ENCODE assay signal across 9 mouse cellular contexts in the genomic region with DNA sequence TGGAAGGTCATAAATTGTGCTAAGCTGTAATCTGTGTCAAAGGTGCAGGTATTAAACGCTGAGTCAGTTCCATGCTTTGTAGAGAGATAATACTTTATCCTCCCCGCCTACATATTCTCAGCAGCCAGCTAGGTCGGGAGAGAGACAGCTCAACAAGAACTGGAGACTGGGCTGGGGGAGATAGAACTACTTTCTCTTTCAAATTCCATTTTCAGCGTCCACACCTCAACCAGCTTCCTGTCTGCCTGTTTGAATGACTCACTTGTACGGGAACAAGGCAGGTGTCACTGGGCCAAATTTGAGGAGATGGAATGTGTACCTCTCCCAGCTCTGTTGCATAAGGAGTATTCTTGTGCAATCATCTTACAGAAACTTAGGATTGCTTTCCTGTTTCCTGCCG.
DNase-seq lines count a peak whose midpoint lies in the region; ATAC-seq and TF ChIP-seq lines count a peak whose summit lies in the region.
"Had no signal": no experiment of that assay in that cellular context is flagged by ENCODE, and none has a peak within 500 bp of the region (broad histone marks: within the 10 kb centered on the region; RNA-seq: fewer than 3 reads in every experiment).

No protein-coding gene starts in this region.

- no peaks in the 10 kb centered on the region for H3K9me3 ChIP-seq in heart, postnatal 0 days (replicated peaks; ENCODE audit: control insufficient read depth, low read length)
- H3K9me3 ChIP-seq in megakaryocyte, embryonic 14.5 days, result peaks cover 13% of the 10 kb centered on the region
- no peaks in the 10 kb centered on the region for H3K9me3 ChIP-seq in limb, embryonic 10.5 days (replicated peaks)
- no peaks in the 10 kb centered on the region for H3K9me3 ChIP-seq in hindbrain, postnatal 0 days (ENCODE audit: low read length)
- H3K9me3 ChIP-seq: midbrain, embryonic 12.5 days had no signal

- H3K36me3 ChIP-seq in heart, postnatal 0 days (replicated peaks; ENCODE audit: control insufficient read depth, insufficient read depth, low read length), result no peaks in the 10 kb centered on the region
- H3K36me3 ChIP-seq in megakaryocyte, embryonic 14.5 days (replicated peaks; ENCODE audit: low read length), result no peaks in the 10 kb centered on the region
- no peaks in the 10 kb centered on the region for H3K36me3 ChIP-seq in limb, embryonic 10.5 days
- H3K36me3 ChIP-seq in hindbrain, postnatal 0 days (ENCODE audit: insufficient read depth, low read length), result no peaks in the 10 kb centered on the region
- H3K36me3 ChIP-seq: midbrain, embryonic 12.5 days had no signal

- no peaks in the 10 kb centered on the region for H3K27me3 ChIP-seq in heart, postnatal 0 days (ENCODE audit: control insufficient read depth, insufficient read depth, low read length)
- H3K27me3 ChIP-seq in megakaryocyte, embryonic 14.5 days (replicated peaks), result no peaks in the 10 kb centered on the region
- peaks cover 37% of the 10 kb centered on the region; the same call in 1 of the 2 replicates for H3K27me3 ChIP-seq in limb, embryonic 10.5 days (ENCODE audit: low read depth, poor library complexity, severe bottlenecking)
- H3K27me3 ChIP-seq in hindbrain, postnatal 0 days (ENCODE audit: insufficient read depth, low read length), result no peaks in the 10 kb centered on the region
- H3K27me3 ChIP-seq: midbrain, embryonic 12.5 days had no signal

- peak; percentile 17 for DNase-seq in kidney, postnatal 14 days
- DNase-seq in kidney, adult 11 months, result no peak
- DNase-seq in ZHBTc4 (ENCODE audit: low read depth, low spot score), result peak; percentile 23
- DNase-seq in heart, postnatal 0 days (ENCODE audit: low spot score), result peak; percentile 39
- DNase-seq in limb, embryonic 10.5 days (ENCODE audit: low spot score), result no peak
- DNase-seq in hindbrain, postnatal 0 days (ENCODE audit: low spot score), result no peak

- 7% methylated on average over 6 of the region's 6 CpGs for WGBS in heart, postnatal 0 days
- 72% methylated on average over 6 of the region's 6 CpGs for WGBS in limb, embryonic 10.5 days
- WGBS in hindbrain, postnatal 0 days, result 57% methylated on average over 6 of the region's 6 CpGs

- H3K4me3 ChIP-seq in heart, postnatal 0 days (ENCODE audit: low read depth, low read length), result peak overlapping the region; percentile 10
- peak overlapping the region; percentile 56 for H3K4me3 ChIP-seq in megakaryocyte, embryonic 14.5 days (replicated peaks)
- H3K4me3 ChIP-seq in limb, embryonic 10.5 days, result no peak overlapping the region
- no peak overlapping the region for H3K4me3 ChIP-seq in hindbrain, postnatal 0 days (ENCODE audit: low read length)
- H3K4me3 ChIP-seq: midbrain, embryonic 12.5 days had no signal

- H3K27ac ChIP-seq in heart, postnatal 0 days (ENCODE audit: low read depth), result peak overlapping the region; percentile 27
- no peak overlapping the region for H3K27ac ChIP-seq in limb, embryonic 10.5 days
- H3K27ac ChIP-seq in hindbrain, postnatal 0 days, result no peak overlapping the region
- H3K27ac ChIP-seq: midbrain, embryonic 12.5 days had no signal

- H3K4me2 ChIP-seq in heart, postnatal 0 days (ENCODE audit: low read depth, low read length), result peak overlapping the region; percentile 48
- H3K4me2 ChIP-seq in hindbrain, postnatal 0 days (ENCODE audit: low read depth, low read length), result no peak overlapping the region
- H3K4me2 ChIP-seq: midbrain, embryonic 12.5 days had no signal

- no peak for TF ChIP-seq EP300 in heart, postnatal 0 days (IDR thresholded peaks at IDR 0.05; ENCODE audit: low read depth)

- peaks cover 16% of the 10 kb centered on the region for H3K4me1 ChIP-seq in heart, postnatal 0 days (ENCODE audit: control insufficient read depth, insufficient read depth)
- no peaks in the 10 kb centered on the region for H3K4me1 ChIP-seq in megakaryocyte, embryonic 14.5 days
- peaks cover 23% of the 10 kb centered on the region for H3K4me1 ChIP-seq in limb, embryonic 10.5 days
- no peaks in the 10 kb centered on the region for H3K4me1 ChIP-seq in hindbrain, postnatal 0 days (ENCODE audit: insufficient read depth, low read length)

- H3K9ac ChIP-seq in heart, postnatal 0 days (replicated peaks; ENCODE audit: low read depth, low read length), result 0 out of 2 replicates have a peak overlapping the region, but pooled peaks have one; percentile 7
- H3K9ac ChIP-seq in hindbrain, postnatal 0 days (replicated peaks; ENCODE audit: low read length), result no peak overlapping the region
- H3K9ac ChIP-seq: midbrain, embryonic 12.5 days had no signal

- peak; percentile 18; the same call in 1 of the 2 replicates for ATAC-seq in heart, postnatal 0 days (ENCODE audit: insufficient read depth, low read depth)
- no peak for ATAC-seq in erythroid progenitor cell, adult 5-6 weeks (replicated peaks; ENCODE audit: low FRiP score, poor library complexity, severe bottlenecking)
- ATAC-seq in hindbrain, postnatal 0 days, result no peak

- no peak for TF ChIP-seq CTCF in heart, postnatal 0 days (IDR thresholded peaks at IDR 0.05; ENCODE audit: low read depth)
- TF ChIP-seq CTCF in hindbrain, postnatal 0 days (IDR thresholded peaks at IDR 0.05; ENCODE audit: low read depth), result no peak

Comparison
In these comparisons a context has a peak if more than half of its experiments do, and no peak if none do; other contexts are left out.
1. DNase-seq: peak in kidney, postnatal 14 days (single experiment), ZHBTc4 (single experiment) and heart, postnatal 0 days (single experiment); none in kidney, adult 11 months (single experiment), limb, embryonic 10.5 days (single experiment) and hindbrain, postnatal 0 days (single experiment).
2. H3K4me3 ChIP-seq: peak in heart, postnatal 0 days (single experiment) and megakaryocyte, embryonic 14.5 days (single experiment); none in limb, embryonic 10.5 days (single experiment) and hindbrain, postnatal 0 days (single experiment).